Mouse (Mus musculus) liver, adult 2 months (tissue): ENCODE results near the gene Scgb1a1.

Source experiments
- CTCF ChIP-seq: fragments of 200-500 bp; IDR thresholded peaks from 2 replicates; pipeline ENCODE4 v1.5.1; 2011; ENCODE audit warnings: low read depth, low read length, control low read depth
- POLR2A ChIP-seq: fragments of 200-500 bp; IDR thresholded peaks from 2 replicates; pipeline ENCODE4 v1.6.1; 2011; ENCODE audit warnings: low read length, control low read depth; ENCODE audit not compliant: insufficient read depth; ENCODE audit errors: extremely low read depth

- TF ChIP-seq CTCF (no peak), POLR2A (no peak)
Observed at GRCm38 (mm10) chr19:9119655-9120425, 32.1 kb upstream of the Scgb1a1 start.
